Mouse (Mus musculus) gastrocnemius, adult 8-10 months (tissue): ENCODE results near the gene Abraxas1. TPM values are rescaled to one million over a fixed set of nuclear protein-coding genes. Genes with fewer than 3 reads are reported as not detected.

Source experiments
- DNase-seq, 2 experiments: peaks; one replicate each; pipeline ENCODE4 v3.0.0; 2022; ENCODE audit warnings: low spot score in 2 of 2
- total RNA-seq, 4 experiments: library from RNA; stranded (reverse); gene quantifications; 2 replicates each; pipeline ENCODE4 v1.2.4; 2022

The Abraxas1 gene
- total RNA-seq, 4 experiments from 2014 or later = 4.8 to 6.5 (median 5.1) TPM

GRCm38 (mm10) chr5:100825975-100826374 is 5.2 kb upstream of the Abraxas1 start:
- DNase-seq = no peak

GRCm38 (mm10) chr5:100822826-100823225 is 2.1 kb upstream of the Abraxas1 start:
- no peak for DNase-seq

- no peak for DNase-seq
These were observed 610 bp upstream of the Abraxas1 start for GRCm38 (mm10) chr5:100821375-100821774.

GRCm38 (mm10) chr5:100819568-100820480 is 941 bp downstream of the Abraxas1 start:
- DNase-seq = no peak

GRCm38 (mm10) chr5:100818341-100818740 is 2.4 kb downstream of the Abraxas1 start:
- DNase-seq = no peak

GRCm38 (mm10) chr5:100798165-100798860 is 22.5 kb downstream of the Abraxas1 start, which contains the start of the genes Helq and Mrps18c:
Gene Helq (minus strand): TSS chr5:100798598.
Gene Mrps18c (plus strand): TSS chr5:100798627.
- DNase-seq = peak; percentile 81 to 83

- no peak for DNase-seq
These were observed 26.7 kb downstream of the Abraxas1 start for GRCm38 (mm10) chr5:100794084-100794483.

GRCm38 (mm10) chr5:100792261-100792660 is 28.5 kb downstream of the Abraxas1 start:
- DNase-seq = no peak

GRCm38 (mm10) chr5:100787527-100787926 is 33.2 kb downstream of the Abraxas1 start:
- no peak for DNase-seq

GRCm38 (mm10) chr5:100779002-100779401 is 41.8 kb downstream of the Abraxas1 start:
- DNase-seq = no peak

GRCm38 (mm10) chr5:100776900-100777299 is 43.9 kb downstream of the Abraxas1 start:
- DNase-seq = no peak

- no peak for DNase-seq
These were observed 44.9 kb downstream of the Abraxas1 start for GRCm38 (mm10) chr5:100775778-100776404.

- no peak for DNase-seq
These were observed 49.2 kb downstream of the Abraxas1 start for GRCm38 (mm10) chr5:100771575-100771974.

- DNase-seq = no peak
These were observed 54.7 kb downstream of the Abraxas1 start for GRCm38 (mm10) chr5:100766026-100766425.

GRCm38 (mm10) chr5:100761736-100762135 is 59.0 kb downstream of the Abraxas1 start:
- DNase-seq = no peak

- no peak for DNase-seq
These were observed 60.6 kb downstream of the Abraxas1 start for GRCm38 (mm10) chr5:100760049-100760663.

- DNase-seq = no peak
These were observed 62.6 kb downstream of the Abraxas1 start for GRCm38 (mm10) chr5:100758121-100758520.
